Mouse (Mus musculus): ENCODE data around the gene Stk32c. TPM values are rescaled to one million over a fixed set of nuclear protein-coding genes. Genes with fewer than 3 reads are reported as not detected.
A peak's percentile ranks its signal among the peaks of the same experiment; 100 is the strongest.

Gene Stk32c
- polyA plus RNA-seq, 1 experiment: 3.2 TPM

DNA sequence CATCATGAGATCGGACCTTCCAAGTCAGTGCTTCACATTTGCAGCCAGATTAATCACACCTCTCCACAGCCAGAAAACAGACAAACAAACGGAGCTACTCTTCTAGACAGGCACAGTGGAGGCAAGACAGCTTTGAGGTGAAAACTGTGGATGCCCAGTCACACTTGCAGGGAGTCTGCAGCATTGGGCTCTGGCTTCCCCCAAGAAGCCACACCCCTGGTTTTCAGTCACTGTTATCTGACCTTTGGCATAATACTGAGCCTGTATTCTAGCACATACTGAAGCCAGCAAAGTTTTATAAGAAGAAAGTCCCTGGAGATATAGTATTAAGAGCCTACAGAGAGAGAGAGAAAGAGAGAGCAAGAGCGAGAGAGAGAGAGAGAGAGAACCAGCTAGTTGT is 26.3 kb upstream of the Stk32c start:
- H3K4me3 ChIP-seq (ENCODE audit: insufficient read depth, low read depth, low read length): no peak overlapping the region
- DNase-seq: no peak
- TF ChIP-seq CTCF (conservative IDR thresholded peaks at IDR 0.05; ENCODE audit: insufficient read depth, insufficient read length, low read depth, low read length) (no peak), POLR2A (IDR thresholded peaks at IDR 0.05; ENCODE audit: low read depth, low read length) (no peak)
- no peak overlapping the region for H3K27ac ChIP-seq (ENCODE audit: insufficient read depth, low read depth, low read length)
- no peaks in the 10 kb centered on the region for H3K4me1 ChIP-seq (ENCODE audit: control insufficient read depth, insufficient read depth, low read length)
- H3K27me3 ChIP-seq (replicated peaks; ENCODE audit: control insufficient read depth, insufficient read depth, low read length): no peaks in the 10 kb centered on the region
- 76% methylated on average over 3 of the region's 3 CpGs for WGBS
- no peaks in the 10 kb centered on the region for H3K36me3 ChIP-seq (ENCODE audit: control insufficient read depth, insufficient read depth, low read length)

DNA sequence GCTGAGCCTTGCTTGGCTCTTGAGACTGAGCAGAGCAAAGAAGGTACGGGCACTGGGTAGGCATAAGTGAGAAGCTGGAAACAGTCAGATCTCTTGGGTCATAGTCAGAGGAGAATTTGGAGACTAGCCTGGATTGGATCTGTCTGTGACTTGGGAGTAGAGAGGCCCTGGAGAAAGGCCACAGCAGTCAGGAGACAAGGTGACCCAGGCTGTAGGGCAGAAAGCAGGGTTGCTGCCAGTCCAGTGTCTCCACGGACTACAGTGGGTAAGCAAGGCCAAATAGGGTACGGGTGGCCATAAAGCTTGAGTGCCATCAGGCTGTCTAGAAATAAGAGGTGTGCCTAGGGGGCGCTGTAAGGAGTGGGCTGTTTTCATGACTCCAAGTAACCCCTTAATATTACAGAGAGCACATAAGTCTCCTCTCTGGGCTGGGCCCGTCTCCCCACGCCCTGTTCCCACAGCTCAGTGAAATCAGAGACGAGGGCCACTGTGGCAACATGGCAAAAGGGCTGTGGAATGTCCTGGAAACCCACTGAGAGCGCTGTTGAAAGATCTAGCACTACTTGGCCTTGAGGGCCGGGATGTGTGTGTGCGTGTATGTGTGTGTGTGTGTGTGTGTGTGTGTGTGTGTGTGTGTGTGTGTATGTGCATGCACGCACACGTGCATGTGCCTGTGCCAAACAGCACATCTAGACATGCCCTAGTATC is 22.7 kb upstream of the Stk32c start:
- Histone ChIP-seq H3K4me3 (ENCODE audit: insufficient read depth, low read depth, low read length) (no peak overlapping the region), H3K4me1 (ENCODE audit: control insufficient read depth, insufficient read depth, low read length) (no peaks in the 10 kb centered on the region), H3K36me3 (ENCODE audit: control insufficient read depth, insufficient read depth, low read length) (no peaks in the 10 kb centered on the region), H3K27me3 (replicated peaks; ENCODE audit: control insufficient read depth, insufficient read depth, low read length) (no peaks in the 10 kb centered on the region), H3K27ac (ENCODE audit: insufficient read depth, low read depth, low read length) (no peak overlapping the region)
- 89% methylated on average over 12 of the region's 12 CpGs for WGBS
- no peak for DNase-seq
- no peak for TF ChIP-seq CTCF (conservative IDR thresholded peaks at IDR 0.05; ENCODE audit: insufficient read depth, insufficient read length, low read depth, low read length)
- no peak for TF ChIP-seq POLR2A (IDR thresholded peaks at IDR 0.05; ENCODE audit: low read depth, low read length)

DNA sequence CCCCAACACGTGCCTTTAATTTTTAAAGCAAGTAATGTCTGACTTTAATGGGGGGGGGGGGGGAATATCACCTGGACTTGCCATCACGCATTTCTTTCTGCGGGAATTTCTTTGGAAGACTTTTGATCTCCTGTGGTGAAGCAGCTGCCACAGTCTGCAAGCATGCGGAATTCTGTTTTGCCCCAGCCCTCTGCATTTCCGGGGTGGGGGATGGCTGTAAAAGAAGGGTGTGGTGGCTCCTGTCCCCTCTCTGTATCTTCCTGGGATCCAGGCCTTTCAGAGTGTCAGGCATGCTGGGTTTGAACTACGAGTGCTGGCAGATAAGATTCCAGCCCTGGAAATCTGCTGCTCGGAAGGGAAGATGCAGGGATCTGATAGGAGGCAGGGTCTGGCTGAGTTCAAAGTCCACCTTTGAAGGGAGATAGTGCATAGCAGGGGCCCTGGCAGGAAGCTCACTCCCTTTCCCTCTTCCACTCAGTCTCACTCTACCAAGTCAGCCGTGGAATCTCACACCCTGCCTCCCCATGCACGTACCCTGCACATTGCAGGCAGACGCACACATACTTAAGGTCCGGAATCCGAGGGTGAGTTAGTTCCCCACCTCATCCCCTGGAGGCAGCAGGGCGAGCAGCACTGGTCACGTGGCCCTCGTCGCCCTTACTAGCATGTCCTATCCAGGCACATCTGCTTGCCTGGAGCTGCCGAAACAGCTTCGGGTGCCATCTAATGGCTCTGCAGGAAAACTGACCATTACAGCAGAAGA is 21.5 kb upstream of the Stk32c start:
- H3K4me3 ChIP-seq (ENCODE audit: insufficient read depth, low read depth, low read length): no peak overlapping the region

DNA sequence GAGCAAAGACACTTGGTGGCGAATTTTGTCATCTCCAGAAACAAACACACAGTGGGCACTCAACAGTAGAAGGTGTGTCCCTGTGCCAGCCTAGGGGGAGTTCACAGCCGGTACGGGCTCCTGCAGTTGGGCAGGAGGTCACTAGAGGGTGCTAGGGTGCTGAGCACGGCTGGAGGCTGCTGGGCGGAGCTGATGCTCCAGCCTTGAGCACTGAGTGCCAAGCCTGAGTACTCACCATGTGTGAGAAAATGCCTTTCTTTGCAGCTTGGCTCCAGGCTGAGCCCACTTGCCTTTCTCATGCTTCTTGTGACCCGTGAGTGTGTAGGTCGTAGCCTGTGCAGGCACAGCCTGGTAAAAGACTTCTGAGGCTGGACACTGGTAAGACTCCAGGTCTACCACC is 20.6 kb upstream of the Stk32c start:
- Histone ChIP-seq H3K4me1 (ENCODE audit: control insufficient read depth, insufficient read depth, low read length) (no peaks in the 10 kb centered on the region), H3K36me3 (ENCODE audit: control insufficient read depth, insufficient read depth, low read length) (no peaks in the 10 kb centered on the region), H3K27me3 (replicated peaks; ENCODE audit: control insufficient read depth, insufficient read depth, low read length) (no peaks in the 10 kb centered on the region), H3K4me3 (ENCODE audit: insufficient read depth, low read depth, low read length) (no peak overlapping the region), H3K27ac (ENCODE audit: insufficient read depth, low read depth, low read length) (no peak overlapping the region)
- WGBS: 3% methylated on average over 7 of the region's 7 CpGs
- no peak for TF ChIP-seq POLR2A (IDR thresholded peaks at IDR 0.05; ENCODE audit: low read depth, low read length)
- peak; percentile 98 for TF ChIP-seq CTCF (conservative IDR thresholded peaks at IDR 0.05; ENCODE audit: insufficient read depth, insufficient read length, low read depth, low read length)
- peak; percentile 90 for DNase-seq

More for the DNA sequence above, 21.5 kb upstream of the Stk32c start:
- TF ChIP-seq CTCF (conservative IDR thresholded peaks at IDR 0.05; ENCODE audit: insufficient read depth, insufficient read length, low read depth, low read length) (peak; percentile 38; the same call in 1 of the 2 replicates), POLR2A (IDR thresholded peaks at IDR 0.05; ENCODE audit: low read depth, low read length) (no peak)
- Histone ChIP-seq H3K27ac (ENCODE audit: insufficient read depth, low read depth, low read length) (no peak overlapping the region), H3K36me3 (ENCODE audit: control insufficient read depth, insufficient read depth, low read length) (no peaks in the 10 kb centered on the region), H3K4me1 (ENCODE audit: control insufficient read depth, insufficient read depth, low read length) (no peaks in the 10 kb centered on the region), H3K27me3 (replicated peaks; ENCODE audit: control insufficient read depth, insufficient read depth, low read length) (no peaks in the 10 kb centered on the region)
- 24% methylated on average over 18 of the region's 18 CpGs for WGBS
- DNase-seq: peak; percentile 67

DNA sequence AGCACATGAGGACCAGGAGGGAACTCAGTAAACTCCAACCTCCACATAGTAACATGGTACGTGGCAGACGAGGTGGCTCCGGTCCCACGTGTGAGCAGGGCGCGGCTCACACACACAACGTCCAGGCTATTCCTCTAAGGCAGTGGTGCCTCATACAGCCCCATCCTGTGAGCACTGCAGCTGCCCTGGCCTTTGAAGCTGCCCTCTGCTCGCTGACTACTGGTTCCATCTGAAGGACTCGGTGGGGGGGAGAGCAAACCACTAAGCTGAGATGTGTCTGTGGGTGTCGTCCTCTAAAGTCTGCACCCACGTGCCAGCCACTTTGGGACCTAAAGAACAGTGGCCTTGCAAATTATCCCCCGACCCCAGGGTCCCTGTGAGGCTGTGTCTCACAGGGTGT is 17.1 kb upstream of the Stk32c start:
- no peaks in the 10 kb centered on the region for H3K27me3 ChIP-seq (replicated peaks; ENCODE audit: control insufficient read depth, insufficient read depth, low read length)
- no peak overlapping the region for H3K4me3 ChIP-seq (ENCODE audit: insufficient read depth, low read depth, low read length)
- no peak for DNase-seq
- 82% methylated on average over 12 of the region's 12 CpGs for WGBS
- H3K27ac ChIP-seq (ENCODE audit: insufficient read depth, low read depth, low read length): no peak overlapping the region
- no peaks in the 10 kb centered on the region for H3K4me1 ChIP-seq (ENCODE audit: control insufficient read depth, insufficient read depth, low read length)
- TF ChIP-seq POLR2A (IDR thresholded peaks at IDR 0.05; ENCODE audit: low read depth, low read length): no peak
- TF ChIP-seq CTCF (conservative IDR thresholded peaks at IDR 0.05; ENCODE audit: insufficient read depth, insufficient read length, low read depth, low read length): no peak
- no peaks in the 10 kb centered on the region for H3K36me3 ChIP-seq (ENCODE audit: control insufficient read depth, insufficient read depth, low read length)

DNA sequence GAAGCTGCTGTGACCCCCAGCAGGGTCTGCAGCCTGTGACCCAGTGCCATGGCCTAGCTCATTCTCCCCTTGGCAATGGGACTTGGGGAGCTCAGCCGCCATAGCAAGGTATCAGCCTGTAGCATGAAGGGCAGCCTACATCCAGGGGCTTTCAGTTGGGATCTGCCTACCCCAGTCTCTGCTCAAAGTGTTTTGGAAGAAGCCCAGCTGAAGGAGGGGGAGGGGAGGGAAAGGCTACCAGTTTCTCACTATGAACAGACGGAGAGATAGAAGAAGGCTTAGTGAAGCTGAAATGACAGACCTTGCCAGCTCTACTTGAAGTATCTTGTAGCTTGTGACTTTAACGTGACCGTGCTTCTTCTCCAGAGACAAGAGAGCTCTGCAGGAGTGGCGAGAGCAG is 16.7 kb upstream of the Stk32c start:
- no peaks in the 10 kb centered on the region for H3K36me3 ChIP-seq (ENCODE audit: control insufficient read depth, insufficient read depth, low read length)
- no peak overlapping the region for H3K27ac ChIP-seq (ENCODE audit: insufficient read depth, low read depth, low read length)
- no peaks in the 10 kb centered on the region for H3K27me3 ChIP-seq (replicated peaks; ENCODE audit: control insufficient read depth, insufficient read depth, low read length)
- H3K4me1 ChIP-seq (ENCODE audit: control insufficient read depth, insufficient read depth, low read length): no peaks in the 10 kb centered on the region
- no peak for DNase-seq
- WGBS: 90% methylated on average over 5 of the region's 5 CpGs
- no peak overlapping the region for H3K4me3 ChIP-seq (ENCODE audit: insufficient read depth, low read depth, low read length)
- TF ChIP-seq CTCF (conservative IDR thresholded peaks at IDR 0.05; ENCODE audit: insufficient read depth, insufficient read length, low read depth, low read length) (no peak), POLR2A (IDR thresholded peaks at IDR 0.05; ENCODE audit: low read depth, low read length) (no peak)

DNA sequence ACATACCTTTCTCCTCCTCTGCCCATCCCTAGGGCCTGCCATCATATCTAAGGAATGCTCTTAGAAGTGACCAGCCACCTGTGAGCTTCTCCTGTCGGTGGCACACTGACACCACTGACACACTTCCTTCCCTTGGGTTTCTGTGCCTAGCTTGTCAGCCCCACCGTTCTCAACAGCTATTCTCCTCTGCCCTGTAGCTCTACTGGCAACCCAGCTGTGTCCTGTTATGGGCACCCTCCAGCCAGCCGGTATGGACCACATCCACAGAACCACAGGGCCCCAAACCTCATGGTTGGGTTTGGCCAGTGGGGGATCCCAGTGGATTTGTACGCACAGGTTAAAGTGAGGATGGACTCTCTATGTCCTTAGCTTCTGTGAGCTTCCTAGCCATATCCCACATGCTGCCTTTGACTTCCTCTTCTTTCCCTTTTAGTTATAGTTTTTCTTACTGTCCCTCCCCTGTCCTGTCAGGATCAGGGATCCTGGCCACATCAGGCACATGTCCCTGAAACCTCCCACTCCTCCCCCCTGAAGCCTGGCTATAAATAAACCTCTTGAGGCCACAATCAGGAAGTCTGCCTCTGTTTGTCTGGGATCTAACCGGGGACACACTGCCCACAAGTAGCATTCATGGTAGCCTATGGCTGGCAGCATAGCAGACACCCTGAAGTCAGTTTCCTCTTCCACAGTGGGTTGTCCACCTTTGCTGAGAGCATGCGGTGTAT is 15.5 kb upstream of the Stk32c start:
- no peaks in the 10 kb centered on the region for H3K4me1 ChIP-seq (ENCODE audit: control insufficient read depth, insufficient read depth, low read length)
- H3K27ac ChIP-seq (ENCODE audit: insufficient read depth, low read depth, low read length): no peak overlapping the region
- TF ChIP-seq POLR2A (IDR thresholded peaks at IDR 0.05; ENCODE audit: low read depth, low read length) (no peak), CTCF (conservative IDR thresholded peaks at IDR 0.05; ENCODE audit: insufficient read depth, insufficient read length, low read depth, low read length) (no peak)
- no peaks in the 10 kb centered on the region for H3K36me3 ChIP-seq (ENCODE audit: control insufficient read depth, insufficient read depth, low read length)
- no peak overlapping the region for H3K4me3 ChIP-seq (ENCODE audit: insufficient read depth, low read depth, low read length)
- DNase-seq: no peak
- 59% methylated on average over 6 of the region's 6 CpGs for WGBS
- no peaks in the 10 kb centered on the region for H3K27me3 ChIP-seq (replicated peaks; ENCODE audit: control insufficient read depth, insufficient read depth, low read length)
